Mouse (Mus musculus): ENCODE measurements around the gene Dock9.

DNA sequence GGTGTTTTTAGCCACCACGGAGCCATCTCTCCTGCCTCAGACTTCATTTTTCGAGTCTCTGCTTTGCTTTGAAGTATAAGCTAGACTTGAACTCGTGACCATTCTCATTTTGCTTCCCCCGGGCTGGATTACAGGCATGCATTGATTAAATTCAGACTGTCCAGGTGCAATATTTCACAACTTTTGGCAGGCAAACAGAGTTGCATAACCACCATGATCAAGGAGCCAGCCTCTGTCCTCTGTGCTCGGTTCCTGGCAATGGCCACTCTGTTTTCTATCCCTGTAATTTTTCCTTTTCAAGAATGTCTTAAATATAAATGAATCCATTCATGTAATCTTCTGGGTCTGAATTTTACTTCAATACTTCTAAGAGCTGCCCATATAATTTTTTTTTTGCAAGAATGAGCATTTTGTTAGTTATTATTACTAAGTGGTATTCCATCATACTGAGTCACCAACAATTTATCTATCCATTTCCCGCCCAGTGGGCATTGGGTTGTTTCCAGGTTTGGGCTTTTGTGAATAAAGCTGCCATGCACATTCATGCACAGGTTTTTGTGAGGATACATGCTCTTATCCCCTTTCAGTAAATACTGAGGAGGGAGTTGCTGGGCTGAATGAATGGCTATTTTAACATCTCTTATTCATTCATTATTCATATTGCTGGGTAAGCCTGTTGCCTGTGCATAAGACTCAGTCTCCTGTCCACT, 183.0 kb downstream of the Dock9 start:
- TF ChIP-seq TCF12 (IDR thresholded peaks at IDR 0.05; ENCODE audit: insufficient read depth, poor library complexity, severe bottlenecking), result no peak
- TF ChIP-seq POLR2A (IDR thresholded peaks at IDR 0.05; ENCODE audit: insufficient read length, low read depth), result no peak
- no peak for TF ChIP-seq USF1 (IDR thresholded peaks at IDR 0.05; ENCODE audit: low read depth)
- TF ChIP-seq E2F4 (IDR thresholded peaks at IDR 0.05; ENCODE audit: insufficient read depth), result no peak
- TF ChIP-seq MAX (IDR thresholded peaks at IDR 0.05; ENCODE audit: low read depth), result no peak
- TF ChIP-seq CEBPB (IDR thresholded peaks at IDR 0.05; ENCODE audit: insufficient read depth, poor library complexity, severe bottlenecking), result 0 out of 2 replicates have a peak, but pooled peaks have one; percentile 44
- no peak for TF ChIP-seq SRF (IDR thresholded peaks at IDR 0.05; ENCODE audit: control insufficient read depth, insufficient read length, low read depth)
- no peak for TF ChIP-seq POLR2AphosphoS2 (IDR thresholded peaks at IDR 0.05; ENCODE audit: insufficient read length, low read depth)
- TF ChIP-seq REST (IDR thresholded peaks at IDR 0.05; ENCODE audit: insufficient read depth, insufficient read length), result no peak

Measured in myocyte (in vitro differentiated cells).